Mouse (Mus musculus) kidney, postnatal 0 days (tissue): Measurements from ENCODE around the gene Gramd1a. TPM values are rescaled to one million over a fixed set of nuclear protein-coding genes. Genes with fewer than 3 reads are reported as not detected.

Experiments used
- ATAC-seq: fragments of 200-750 bp; cut with Nextera tagmentation; replicated peaks from 2 replicates; pipeline ENCODE4 v1.8.0; 2017; ENCODE audit warnings: low read depth, moderate number of reproducible peaks, moderate TSS enrichment, moderate library complexity; ENCODE audit not compliant: low FRiP score
- DNase-seq: peaks from one replicate; pipeline ENCODE4 v3.0.0-alpha.2; 2016; ENCODE audit warnings: low spot score
- H3K27ac ChIP-seq: fragments of 300-500 bp; sonication (generic); 2 replicates; pipeline ENCODE4 v1.5.1; 2014; ENCODE audit warnings: mild to moderate bottlenecking
- H3K27me3 ChIP-seq: fragments of 300-500 bp; sonication (generic); 2 replicates; pipeline ENCODE4 v1.6.1; 2014; ENCODE audit warnings: low read length, mixed read lengths; ENCODE audit not compliant: insufficient read depth
- H3K36me3 ChIP-seq: fragments of 300-500 bp; sonication (generic); 2 replicates; pipeline ENCODE4 v1.6.1; 2014; ENCODE audit warnings: low read length, mixed read lengths; ENCODE audit not compliant: insufficient read depth
- H3K4me1 ChIP-seq: fragments of 300-500 bp; sonication (generic); replicated peaks from 2 replicates; pipeline ENCODE4 v1.6.1; 2014; ENCODE audit warnings: antibody characterized with exemption, low read length, mixed read lengths; ENCODE audit not compliant: insufficient read depth
- H3K4me2 ChIP-seq: fragments of 300-500 bp; sonication (generic); 2 replicates; pipeline ENCODE4 v1.6.1; 2014; ENCODE audit warnings: mild to moderate bottlenecking, low read length, moderate library complexity, mixed read lengths
- H3K4me3 ChIP-seq: fragments of 300-500 bp; sonication (generic); replicated peaks from 2 replicates; pipeline ENCODE4 v1.5.1; 2014; ENCODE audit warnings: low read depth, low read length
- H3K9ac ChIP-seq: fragments of 300-500 bp; sonication (generic); 2 replicates; pipeline ENCODE4 v1.6.1; 2014; ENCODE audit warnings: low read depth, low read length
- H3K9me3 ChIP-seq: fragments of 300-500 bp; sonication (generic); replicated peaks from 2 replicates; pipeline ENCODE4 v1.6.1; 2016; ENCODE audit warnings: low read length, inconsistent platforms, mixed read lengths
- CTCF ChIP-seq: IDR thresholded peaks from 2 replicates; pipeline ENCODE4 v1.5.1; 2016; ENCODE audit warnings: antibody characterized with exemption, low read depth, mild to moderate bottlenecking, moderate library complexity
- WGBS: fragments of 180-500 bp; shearing (Covaris S2); extraction: QIAGEN DNeasy Blood & Tissue Kit; methylation state at CpG from one replicate; pipeline ENCODE4 v1.1.7; 2014; 5-methylcytosine and 5-hydroxymethylcytosine counted together
- polyA plus RNA-seq: library from polyadenylated mRNA; unstranded; fragments of >200 nt; fragmentation: Nextera tagmentation; extraction: Ambion mirVana; gene quantifications from 2 replicates; pipeline ENCODE4 v1.2.1, GENCODE M21; 2015

The Gramd1a gene
- polyA plus RNA-seq, 1 experiment from 2014 or later, result 36.3 TPM

GRCm38 (mm10) chr7:31112036-31112435, 43.7 kb downstream of the Gramd1a start:
- no peak overlapping the region for H3K4me3 ChIP-seq
- peaks cover 19% of the 10 kb centered on the region for H3K4me1 ChIP-seq
- no peaks in the 10 kb centered on the region for H3K27me3 ChIP-seq
- H3K36me3 ChIP-seq, result no peaks in the 10 kb centered on the region
- no peak for ATAC-seq
- 36% methylated on average over 4 of the region's 4 CpGs for WGBS
- TF ChIP-seq CTCF, result no peak
- no peak overlapping the region for H3K27ac ChIP-seq
- H3K9me3 ChIP-seq, result no peaks in the 10 kb centered on the region
- DNase-seq, result no peak
- H3K4me2 ChIP-seq, result no peak overlapping the region
- no peak overlapping the region for H3K9ac ChIP-seq

- Histone ChIP-seq H3K4me2 (no peak overlapping the region), H3K36me3 (no peaks in the 10 kb centered on the region), H3K4me1 (peaks cover 18% of the 10 kb centered on the region), H3K4me3 (no peak overlapping the region), H3K27me3 (no peaks in the 10 kb centered on the region), H3K27ac (no peak overlapping the region), H3K9me3 (no peaks in the 10 kb centered on the region), H3K9ac (no peak overlapping the region)
- 70% methylated on average over 15 of the region's 15 CpGs for WGBS
- no peak for ATAC-seq
- DNase-seq, result no peak
- TF ChIP-seq CTCF, result no peak
Observed at GRCm38 (mm10) chr7:31110861-31111385, 44.8 kb downstream of the Gramd1a start.

- Histone ChIP-seq H3K36me3 (no peaks in the 10 kb centered on the region), H3K4me3 (no peak overlapping the region), H3K9ac (no peak overlapping the region), H3K4me1 (peaks cover 6% of the 10 kb centered on the region; the same call in 1 of the 2 replicates), H3K9me3 (no peaks in the 10 kb centered on the region), H3K4me2 (no peak overlapping the region), H3K27me3 (no peaks in the 10 kb centered on the region), H3K27ac (no peak overlapping the region)
- 89% methylated on average over 5 of the region's 5 CpGs for WGBS
- no peak for DNase-seq
- no peak for ATAC-seq
- TF ChIP-seq CTCF, result no peak
Observed at GRCm38 (mm10) chr7:31109796-31110195, 45.9 kb downstream of the Gramd1a start.

- Histone ChIP-seq H3K36me3 (no peaks in the 10 kb centered on the region), H3K4me2 (no peak overlapping the region), H3K27ac (no peak overlapping the region), H3K9ac (no peak overlapping the region), H3K4me3 (no peak overlapping the region), H3K4me1 (peaks cover 4% of the 10 kb centered on the region; the same call in 1 of the 2 replicates), H3K27me3 (no peaks in the 10 kb centered on the region), H3K9me3 (no peaks in the 10 kb centered on the region)
- DNase-seq (no peak), ATAC-seq (no peak)
- no peak for TF ChIP-seq CTCF
- 39% methylated on average over 5 of the region's 7 CpGs for WGBS
Observed at GRCm38 (mm10) chr7:31109091-31109490, 46.6 kb downstream of the Gramd1a start.

DNA sequence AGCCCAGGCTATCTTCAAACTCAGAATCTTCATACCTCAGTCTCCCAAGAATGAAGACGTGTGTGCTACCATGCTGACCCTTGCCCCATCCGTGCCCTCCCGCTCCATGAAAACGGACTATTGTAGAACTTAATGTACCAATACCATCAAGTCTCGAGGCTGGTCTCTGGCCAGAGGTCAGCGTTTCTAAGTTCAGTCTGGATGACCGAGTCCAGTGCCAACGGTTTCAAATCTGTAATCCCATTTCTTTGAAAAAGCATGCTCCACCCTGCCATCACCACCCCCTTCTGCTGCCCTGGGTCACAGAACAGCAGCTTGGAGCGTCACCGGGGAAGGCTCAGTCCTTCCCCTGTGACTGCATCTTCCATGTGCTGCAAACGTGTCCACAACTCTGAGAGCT, 47.9 kb downstream of the Gramd1a start:
- WGBS, result 80% methylated on average over 11 of the region's 11 CpGs
- H3K4me1 ChIP-seq, result peaks cover 4% of the 10 kb centered on the region; the same call in 1 of the 2 replicates

GRCm38 (mm10) chr7:31106166-31106565, 49.5 kb downstream of the Gramd1a start:
- Histone ChIP-seq H3K27ac (no peak overlapping the region), H3K27me3 (no peaks in the 10 kb centered on the region), H3K4me2 (no peak overlapping the region), H3K4me1 (no peaks in the 10 kb centered on the region), H3K9me3 (no peaks in the 10 kb centered on the region), H3K36me3 (no peaks in the 10 kb centered on the region), H3K4me3 (no peak overlapping the region), H3K9ac (no peak overlapping the region)
- WGBS, result 39% methylated on average over 3 of the region's 3 CpGs
- DNase-seq (no peak), ATAC-seq (no peak)
- no peak for TF ChIP-seq CTCF

More for the DNA sequence above, 47.9 kb downstream of the Gramd1a start:
- TF ChIP-seq CTCF, result no peak
- Histone ChIP-seq H3K4me2 (no peak overlapping the region), H3K9ac (no peak overlapping the region), H3K27me3 (no peaks in the 10 kb centered on the region), H3K4me3 (no peak overlapping the region), H3K27ac (no peak overlapping the region), H3K36me3 (no peaks in the 10 kb centered on the region), H3K9me3 (no peaks in the 10 kb centered on the region)
- DNase-seq (no peak), ATAC-seq (no peak)
